Mouse (Mus musculus): Measurements from ENCODE around the gene Gm20388.

- no peak for TF ChIP-seq POLR2A (IDR thresholded peaks at IDR 0.05; ENCODE audit: extremely low read depth, insufficient read depth, low read length)
- TF ChIP-seq CTCF (IDR thresholded peaks at IDR 0.05; ENCODE audit: extremely low read depth, insufficient read depth, low read length), result no peak
Observed at GRCm38 (mm10) chr8:124323356-124323755, 4412.7 kb downstream of the Gm20388 start.

All from cortical plate, adult 2 months (tissue).